Mouse (Mus musculus) adrenal gland, adult 18-20 months (tissue): ENCODE data around the gene Becn1. TPM values are rescaled to one million over a fixed set of nuclear protein-coding genes. Genes with fewer than 3 reads are reported as not detected.

ENCODE experiments used
- DNase-seq, 2 experiments: peaks; one replicate each; pipeline ENCODE4 v3.0.0; 2021 to 2022; ENCODE audit warnings: low spot score in 2 of 2
- total RNA-seq, 2 experiments: library from RNA; stranded (reverse); gene quantifications; 1 replicate in 1 of 2; 2 replicates in 1 of 2; pipeline ENCODE4 v1.2.3; 2021

Becn1 gene
- total RNA-seq, 2 experiments from 2014 or later: 151 to 161 TPM

DNA sequence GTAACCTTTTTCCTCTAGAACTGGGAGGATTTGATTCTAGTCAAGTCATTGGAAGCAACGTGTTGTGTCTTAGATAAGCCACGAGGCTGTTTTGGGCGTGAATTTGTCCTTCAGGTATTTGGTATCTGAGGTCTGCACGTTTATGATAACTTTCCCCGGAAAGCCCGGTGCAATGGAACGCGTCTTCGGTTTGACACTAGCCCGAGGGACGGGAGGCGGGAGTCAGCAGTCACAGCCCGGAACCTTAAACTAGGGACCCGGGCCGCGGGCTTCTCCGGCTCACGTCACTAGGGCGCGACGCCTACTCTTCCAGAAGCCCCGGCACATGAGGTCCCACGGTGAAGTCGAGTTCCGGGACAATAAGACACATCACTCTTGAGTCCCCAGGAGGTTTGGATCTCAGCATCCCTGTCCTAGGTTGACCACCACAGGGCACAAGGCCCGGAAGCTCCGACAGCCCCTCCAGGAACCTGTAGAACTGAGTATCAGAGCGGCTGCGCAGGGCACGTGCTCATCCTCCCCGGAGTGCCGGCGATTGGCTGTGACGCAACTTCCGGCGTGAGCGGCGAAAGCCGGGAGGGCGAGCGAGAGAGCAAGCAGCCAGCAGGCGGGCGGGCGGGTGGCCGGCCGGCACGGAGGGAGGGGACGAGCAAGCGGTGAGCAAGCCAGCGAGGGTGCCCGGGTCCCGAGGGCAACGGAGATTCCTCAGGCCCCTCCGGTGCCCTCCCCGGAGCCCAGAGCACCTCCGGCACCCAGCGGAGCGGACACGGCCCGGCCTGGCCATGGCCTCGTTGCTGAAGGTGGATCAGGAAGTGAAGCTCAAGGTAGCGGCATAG lies 13.8 kb upstream of the Becn1 start, which contains the start of gene Psme3:
Gene Psme3 (plus strand): TSS at position 549 of the 836 bp plus-strand sequence.
- DNase-seq: peak; percentile 92 to 94

DNA sequence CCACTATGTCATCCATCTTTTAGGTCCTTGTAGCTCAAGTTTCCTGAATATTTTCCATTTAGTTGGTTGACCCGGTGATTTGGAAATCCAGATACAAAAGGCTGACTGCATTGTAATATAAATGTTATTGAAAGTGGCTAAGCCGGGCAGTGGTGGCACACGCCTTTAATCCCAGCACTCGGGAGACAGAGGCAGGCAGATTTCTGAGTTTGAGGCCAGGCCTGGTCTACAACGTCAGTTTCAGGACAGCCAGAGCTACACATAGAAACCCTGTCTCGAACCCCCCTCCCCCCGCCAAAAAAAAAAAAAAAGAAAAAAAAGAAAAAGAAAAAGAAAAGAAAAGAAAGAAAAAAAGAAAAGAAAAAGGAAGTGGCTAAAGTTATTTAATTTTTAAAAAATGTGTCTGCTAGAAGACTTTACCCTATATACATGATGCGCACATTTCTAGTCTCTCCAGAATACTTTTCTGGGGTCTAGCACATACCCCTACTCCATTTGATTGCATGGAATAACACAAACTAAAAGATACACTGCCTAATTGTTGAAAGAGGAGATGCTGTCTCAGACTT lies 13.1 kb upstream of the Becn1 start:
- DNase-seq: no peak

DNA sequence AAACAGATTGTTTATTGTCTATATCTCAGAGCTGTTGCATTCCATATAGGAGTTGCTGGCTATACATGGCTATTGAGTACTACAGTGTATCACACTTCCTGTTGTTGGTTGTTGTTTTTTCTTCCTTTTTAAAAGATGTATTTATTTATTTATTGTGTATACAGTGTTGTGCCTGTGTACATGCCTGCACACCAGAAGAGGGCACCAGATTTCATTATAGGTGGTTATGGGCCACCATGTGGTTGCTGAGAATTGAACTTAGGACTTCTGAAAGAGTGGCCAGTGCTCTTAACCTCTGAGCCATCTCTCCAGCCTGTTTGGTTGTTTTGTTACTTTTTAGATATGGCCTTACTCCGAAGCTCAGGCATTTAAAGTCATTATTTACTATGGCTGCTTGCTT lies 12.5 kb upstream of the Becn1 start:
- DNase-seq: no peak

DNA sequence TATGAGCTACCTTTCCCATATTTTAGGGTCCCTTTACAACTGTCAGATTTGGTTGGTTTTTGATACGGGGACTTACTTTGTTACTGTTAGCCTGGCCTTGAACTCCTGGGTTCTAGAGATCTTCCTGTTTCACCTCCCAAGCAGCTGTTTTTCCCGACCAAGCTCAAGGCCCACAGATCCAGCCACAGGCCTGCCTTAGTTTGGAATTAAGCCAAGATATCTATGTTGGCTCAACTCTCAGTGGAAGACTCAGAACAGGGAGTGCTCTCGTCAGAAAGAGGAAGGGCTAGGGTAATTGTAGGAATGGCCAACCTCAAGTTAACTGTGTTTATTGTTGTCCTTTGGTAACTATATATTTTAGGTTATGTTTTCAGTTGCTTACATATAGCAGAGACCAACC lies 10.1 kb upstream of the Becn1 start:
- DNase-seq: no peak

DNA sequence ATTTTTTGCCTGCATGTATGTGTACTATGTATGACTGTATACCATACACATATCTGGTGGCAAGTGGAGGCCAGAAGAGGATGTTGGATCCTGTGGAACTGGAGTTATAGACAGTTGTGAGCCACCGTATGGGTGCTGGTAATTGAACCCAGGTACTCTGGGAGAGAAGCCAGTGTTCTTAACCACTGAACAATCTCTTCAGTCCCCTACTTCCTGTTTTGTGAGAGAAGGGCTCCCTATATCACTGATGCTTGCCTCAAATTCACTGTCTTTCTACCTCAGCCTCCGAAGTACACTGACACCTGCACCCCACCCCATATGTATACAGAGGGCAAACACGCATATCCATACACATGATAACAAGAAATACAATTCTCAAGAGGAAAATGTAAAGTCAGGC lies 9.0 kb upstream of the Becn1 start:
- no peak for DNase-seq

DNA sequence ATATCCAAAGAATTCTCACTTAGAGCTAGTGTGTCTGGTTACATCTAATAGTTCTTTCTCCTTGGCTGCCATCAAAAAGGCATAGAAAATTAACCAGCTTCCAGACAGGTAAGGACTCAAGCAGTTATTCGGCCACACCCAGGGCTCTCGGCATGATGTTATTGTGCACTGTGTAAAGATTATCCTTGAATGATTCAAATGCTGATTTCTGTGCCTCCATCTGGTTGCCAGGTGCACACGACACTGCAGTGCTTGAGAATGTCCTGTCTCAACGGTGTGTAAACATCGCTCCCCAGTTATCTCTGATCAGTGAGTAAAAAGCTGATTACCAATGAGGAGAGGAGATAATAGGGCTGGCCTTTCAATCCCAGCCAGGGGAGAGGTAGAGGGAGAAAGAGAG lies 5.7 kb upstream of the Becn1 start:
- DNase-seq: no peak

DNA sequence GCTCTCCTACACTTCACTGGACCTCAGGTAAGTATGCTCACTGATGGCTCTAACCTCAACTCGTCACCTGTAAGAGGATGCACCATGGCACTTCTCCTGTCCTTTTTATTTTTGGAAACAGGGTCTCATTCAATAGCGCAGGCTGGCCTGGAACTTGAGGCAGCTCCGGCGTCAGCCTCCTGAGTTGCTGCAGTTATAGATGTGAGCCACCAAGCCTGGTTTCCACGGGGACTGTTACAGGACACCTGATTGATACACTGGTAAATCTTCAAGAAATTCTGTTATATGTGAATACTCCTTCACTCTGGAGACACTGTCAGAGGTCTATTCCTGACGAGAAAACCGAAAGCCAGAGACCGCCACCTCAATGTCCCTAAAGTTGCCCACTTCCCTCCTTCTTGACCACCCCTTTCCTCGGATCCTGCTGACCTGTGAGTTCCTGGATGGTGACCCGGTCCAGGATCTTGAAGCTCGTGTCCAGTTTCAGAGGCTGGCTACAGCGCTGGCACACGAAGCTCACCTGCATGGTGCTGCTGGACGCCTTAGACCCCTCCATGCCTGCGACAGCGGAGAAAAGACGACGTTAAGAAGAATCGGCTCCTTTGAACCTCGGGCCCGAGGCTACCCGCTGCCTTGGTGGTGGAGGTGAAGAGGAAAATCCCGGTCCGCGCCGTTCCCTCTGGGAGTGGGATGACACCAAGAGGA lies 635 bp downstream of the Becn1 start:
- no peak for DNase-seq

DNA sequence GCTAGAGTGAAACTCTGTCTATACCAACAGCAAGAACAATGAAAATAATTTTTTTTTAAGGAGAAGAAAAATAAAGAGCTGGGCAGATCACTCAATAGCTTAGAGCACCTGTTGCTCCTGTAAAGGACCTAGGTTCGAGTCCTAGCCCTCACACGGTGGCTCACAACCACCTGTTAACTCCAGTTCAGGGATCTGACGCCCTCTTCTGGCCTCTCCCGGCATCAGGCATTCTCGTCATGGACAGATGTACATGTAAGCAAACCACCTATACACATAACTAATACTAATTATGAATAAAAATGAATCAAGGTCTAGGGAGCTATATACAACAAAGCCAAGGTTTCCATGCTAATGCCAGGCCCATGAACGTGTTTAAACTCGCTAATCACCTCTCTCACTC lies 1.2 kb downstream of the Becn1 start:
- DNase-seq: no peak

DNA sequence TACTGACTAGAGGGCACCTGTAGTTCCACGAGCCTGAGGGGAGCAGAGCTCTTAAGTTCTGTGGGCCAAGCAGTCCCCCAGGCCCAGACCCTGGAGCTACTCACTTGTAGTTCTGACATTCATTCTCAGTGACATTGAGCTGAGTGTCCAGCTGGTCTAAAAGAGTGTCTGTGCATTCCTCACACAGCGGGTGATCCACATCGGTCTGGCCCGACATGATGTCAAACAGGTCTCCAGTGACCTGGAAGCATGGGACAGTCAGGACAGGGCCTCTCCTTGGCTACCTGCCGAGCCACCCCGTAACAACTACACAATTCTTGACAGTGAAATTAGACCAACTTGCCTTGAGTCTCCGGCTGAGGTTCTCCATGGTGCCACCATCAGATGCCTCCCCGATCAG lies 6.9 kb downstream of the Becn1 start:
- DNase-seq: no peak

DNA sequence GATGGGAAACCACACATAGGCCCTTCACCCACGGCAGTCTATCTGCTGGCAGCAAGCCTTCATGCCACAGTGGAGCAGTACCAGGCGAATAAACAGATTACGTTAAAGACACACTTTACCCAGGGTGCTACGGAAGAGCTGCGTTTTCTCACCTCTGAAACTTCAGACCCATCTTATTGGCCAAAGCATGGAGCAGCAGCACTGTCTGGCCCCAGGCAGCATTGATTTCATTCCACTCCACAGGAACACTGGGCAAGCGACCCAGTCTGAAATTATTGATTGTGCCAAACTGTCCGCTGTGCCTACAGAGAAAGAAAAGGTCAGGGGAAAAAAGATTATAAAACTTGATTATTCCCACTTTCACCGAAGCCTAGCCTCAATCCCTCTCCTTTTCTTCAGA lies 10.9 kb downstream of the Becn1 start:
- DNase-seq: no peak

DNA sequence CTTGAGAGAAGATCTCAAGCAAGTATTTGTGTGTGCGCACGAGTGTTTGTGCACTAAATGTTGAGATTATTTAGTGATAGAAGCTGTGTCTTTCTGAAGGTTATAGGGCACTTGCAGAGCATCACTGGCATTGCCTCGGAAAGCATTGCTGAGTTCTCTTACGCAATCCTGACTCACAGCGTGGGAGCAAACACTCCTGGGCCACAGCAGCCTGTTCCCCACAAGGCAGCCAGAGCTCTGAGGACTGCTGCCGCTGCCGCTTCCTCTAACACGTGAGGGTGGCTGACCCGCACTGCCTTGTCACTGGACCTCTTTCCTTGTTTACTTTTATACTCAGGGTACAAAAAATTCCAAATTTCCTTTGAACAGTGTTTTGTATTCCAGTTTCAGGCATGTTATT lies 14.8 kb downstream of the Becn1 start:
- DNase-seq: peak; percentile 49 to 50

DNA sequence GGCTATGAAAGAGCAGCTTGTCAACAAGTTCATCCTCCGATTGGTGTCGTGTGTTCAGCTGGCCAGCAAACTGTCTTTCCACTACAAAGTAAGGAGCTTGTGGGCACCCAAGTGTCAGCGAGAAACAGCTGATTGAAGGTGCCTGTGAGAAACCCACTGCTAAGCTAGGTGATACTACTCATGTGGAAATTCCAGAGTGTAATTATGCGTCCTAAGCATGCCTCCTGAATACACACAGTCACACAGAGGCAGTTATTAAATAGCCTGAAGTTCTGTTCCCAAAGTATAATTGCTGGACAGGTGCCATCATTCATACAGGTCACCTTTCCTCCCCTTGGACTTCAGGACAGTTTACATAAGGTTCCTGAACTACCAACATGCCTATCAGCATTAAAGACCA lies 18.3 kb downstream of the Becn1 start:
- no peak for DNase-seq

DNA sequence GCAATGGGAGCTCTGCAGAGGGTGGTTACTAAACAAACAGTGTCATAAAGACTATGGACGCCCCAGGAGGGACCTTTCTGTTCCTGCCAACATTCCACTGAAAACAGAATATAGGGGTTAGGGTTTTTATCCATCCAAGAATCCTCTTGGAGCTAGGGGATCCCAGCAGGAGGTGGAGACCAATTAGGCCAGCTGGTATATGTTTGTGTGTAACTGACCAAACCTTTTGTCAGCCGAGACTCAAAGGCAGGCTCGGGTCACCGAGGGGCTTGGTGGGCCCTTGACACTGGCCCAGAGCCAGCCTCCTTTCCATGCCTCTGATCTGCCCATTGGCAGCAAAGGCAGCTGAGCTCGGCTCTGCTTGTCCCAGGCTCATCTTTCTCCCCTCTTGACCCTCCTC lies 19.2 kb downstream of the Becn1 start:
- no peak for DNase-seq

DNA sequence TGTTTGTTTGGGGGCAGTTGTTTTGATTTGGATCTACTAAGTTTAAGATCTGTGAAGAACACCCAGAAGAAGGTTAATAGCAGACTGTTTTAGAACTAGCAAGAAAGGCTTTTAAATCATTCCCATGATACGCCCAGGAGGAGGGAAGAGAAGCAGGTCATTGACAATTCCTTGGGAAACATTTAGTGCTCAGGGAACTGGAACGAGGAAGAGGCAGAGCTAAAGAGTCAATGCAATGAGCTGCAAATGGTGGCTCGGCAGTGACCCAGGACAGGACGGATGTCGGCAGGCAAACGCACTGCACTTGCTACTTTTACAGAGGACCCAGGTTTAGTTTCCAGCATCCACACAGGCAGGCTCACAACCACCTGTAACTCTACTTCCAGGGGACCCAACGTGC lies 21.2 kb downstream of the Becn1 start:
- DNase-seq: no peak

DNA sequence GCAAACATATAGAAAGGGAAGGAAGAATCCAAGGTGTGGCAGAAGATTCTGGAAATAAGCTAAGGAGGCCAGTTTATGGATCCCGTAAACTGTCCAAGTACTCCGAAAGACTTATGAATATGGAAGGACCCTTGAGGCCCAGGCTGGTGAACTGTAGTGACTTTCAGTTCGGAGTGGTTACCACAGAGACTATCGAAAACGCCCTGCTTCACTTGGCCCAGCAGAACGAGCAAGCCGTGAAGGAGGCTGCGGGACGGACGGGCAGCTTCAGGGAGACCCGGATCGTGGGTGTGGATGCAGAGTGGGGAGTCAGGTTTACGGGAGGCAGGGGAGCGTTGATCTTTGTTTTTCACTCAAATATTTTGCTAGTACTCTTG lies 22.9 kb downstream of the Becn1 start:
- DNase-seq: no peak

DNA sequence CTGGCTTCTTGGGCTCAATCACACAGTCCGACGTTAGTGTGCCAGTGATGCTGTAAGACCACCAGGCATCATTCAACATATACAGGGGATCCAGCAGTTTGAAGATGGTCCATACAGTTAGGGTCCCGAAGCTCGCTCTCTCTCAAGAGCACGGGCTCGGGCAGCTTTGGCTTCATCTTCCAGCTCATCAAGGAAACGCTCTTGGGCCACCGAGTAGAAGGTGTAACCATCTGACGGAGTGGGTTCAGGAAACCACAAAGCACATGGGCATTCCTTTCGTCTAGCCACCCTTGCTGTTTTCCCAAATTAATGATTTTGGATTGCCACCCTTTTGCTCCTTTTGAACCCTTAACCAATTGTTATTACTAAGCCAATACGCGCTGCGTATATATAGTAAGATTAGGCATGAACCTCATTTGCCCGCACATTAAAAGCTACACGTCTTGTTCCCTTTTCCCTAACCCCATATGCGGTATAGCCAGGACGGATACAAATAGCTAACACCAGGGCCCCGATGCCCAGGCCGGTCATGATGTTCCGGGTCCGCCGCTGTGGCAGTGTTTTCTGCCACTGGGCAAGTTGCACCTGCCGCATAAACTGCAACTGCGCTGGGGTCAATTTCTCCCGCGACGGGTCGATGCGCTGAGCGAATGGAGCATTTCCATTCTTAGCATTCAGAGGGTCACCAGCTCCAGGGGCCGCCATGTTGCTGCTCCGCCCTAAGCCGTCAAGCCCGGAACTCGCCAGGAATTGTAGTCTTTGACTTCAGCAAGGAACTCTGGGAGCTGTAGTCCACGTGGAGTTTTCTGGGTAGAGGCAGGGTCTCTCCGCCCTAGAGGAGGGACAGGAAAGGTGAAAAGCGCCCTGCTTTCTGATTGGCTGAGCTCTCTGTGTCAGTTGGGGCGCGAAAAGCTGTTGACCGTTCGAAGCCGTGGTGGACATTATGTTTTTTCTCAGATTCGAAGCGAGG lies 23.6 kb downstream of the Becn1 start, which contains the start of the genes Cntd1 and Coa3:
Gene Cntd1 (plus strand): TSS at position 790 of the 970 bp plus-strand sequence.
Gene Coa3 (minus strand): TSS at position 892 of the 970 bp plus-strand sequence.
- DNase-seq: peak; percentile 64 to 71

DNA sequence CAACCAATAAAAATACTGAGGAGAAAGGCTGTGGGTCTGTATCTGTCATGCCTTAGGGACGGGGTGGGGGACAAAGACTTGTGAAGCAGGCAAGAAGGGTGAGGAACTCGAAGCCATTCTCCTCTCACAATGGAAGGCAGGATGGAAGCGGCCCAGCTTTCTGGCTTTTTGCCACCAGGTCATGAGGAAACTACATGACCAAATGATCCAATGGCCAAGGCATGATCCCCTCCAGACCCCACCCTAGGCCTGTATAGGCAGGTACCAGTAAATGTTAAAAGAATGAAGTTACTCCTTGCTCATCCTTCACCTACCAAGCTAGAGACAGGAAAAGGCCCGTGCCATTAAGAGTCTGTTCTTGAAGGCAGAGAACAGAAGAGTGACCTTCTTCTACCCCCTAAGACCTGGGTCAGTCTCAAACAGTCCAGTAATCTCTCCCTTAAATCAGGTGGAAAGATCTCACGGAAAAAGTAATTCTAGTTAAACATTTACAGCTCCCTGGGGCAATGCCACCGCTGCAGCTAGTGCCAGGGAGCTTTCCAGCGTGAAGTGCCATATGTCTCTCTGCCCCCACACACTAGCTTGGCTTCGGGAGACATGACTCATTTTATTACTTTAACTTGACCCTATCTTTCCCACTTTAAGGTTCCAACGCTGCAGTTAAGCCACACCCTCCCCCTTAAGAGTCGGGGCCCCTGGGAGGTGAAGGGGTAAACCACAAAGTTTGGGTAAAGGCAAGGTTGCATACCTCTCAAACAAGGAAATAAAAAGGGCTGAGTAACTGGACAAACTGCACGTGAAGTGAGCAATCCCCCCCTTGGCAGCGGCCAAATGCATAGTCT lies 24.5 kb downstream of the Becn1 start:
- no peak for DNase-seq

DNA sequence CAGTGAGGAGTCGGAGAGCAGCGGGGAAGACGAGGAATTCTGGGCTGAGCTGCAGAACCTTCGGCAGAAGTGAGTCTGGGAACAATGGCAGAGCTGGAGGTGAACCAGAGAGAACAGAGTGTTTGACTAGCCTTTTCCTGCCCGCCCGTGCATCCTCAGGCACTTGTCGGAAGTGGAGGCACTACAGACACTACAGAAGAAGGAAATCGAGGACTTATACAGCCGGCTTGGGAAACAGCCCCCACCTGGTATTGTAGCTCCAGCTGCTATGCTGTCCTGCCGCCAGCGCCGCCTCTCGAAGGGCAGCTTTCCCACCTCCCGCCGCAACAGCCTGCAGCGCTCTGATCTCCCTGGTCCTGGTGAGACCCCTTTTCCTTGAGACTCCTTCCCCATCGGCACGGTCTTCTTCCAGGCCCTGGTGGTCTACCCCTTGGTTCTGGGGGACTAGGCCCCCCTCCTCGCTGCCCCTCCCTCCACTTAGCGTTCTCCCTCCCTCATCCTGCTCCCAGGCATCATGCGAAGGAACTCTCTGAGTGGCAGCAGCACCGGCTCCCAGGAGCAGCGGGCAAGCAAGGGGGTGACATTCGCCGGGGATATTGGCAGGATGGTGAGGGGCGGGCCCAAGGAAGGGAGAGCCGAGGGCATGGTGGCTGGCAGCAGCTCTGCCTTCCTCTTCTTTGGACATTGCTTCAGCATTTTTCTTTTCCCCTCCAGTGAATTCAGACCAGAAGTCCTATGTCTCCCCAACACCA lies 25.6 kb downstream of the Becn1 start:
- no peak for DNase-seq

DNA sequence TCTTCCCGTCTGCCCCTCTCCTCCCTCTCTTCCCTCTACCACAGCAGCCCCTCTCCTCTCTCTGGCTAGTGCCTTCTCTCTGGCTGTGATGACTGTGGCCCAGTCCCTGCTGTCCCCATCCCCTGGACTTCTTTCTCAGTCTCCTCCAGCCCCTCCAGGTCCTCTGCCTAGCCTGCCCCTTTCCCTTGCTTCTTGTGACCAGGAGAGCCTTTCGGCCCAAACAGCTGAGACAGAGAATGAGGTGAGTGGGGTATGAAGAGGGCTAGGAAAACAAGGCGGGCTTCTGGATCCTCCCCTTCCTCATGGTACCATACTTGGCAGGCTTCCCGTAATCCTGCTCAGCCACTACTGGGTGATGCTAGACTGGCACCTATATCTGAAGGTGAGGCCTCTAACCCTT lies 26.8 kb downstream of the Becn1 start:
- no peak for DNase-seq
